Mouse (Mus musculus): ENCODE data around the gene Arl8b. TPM values are rescaled to one million over a fixed set of nuclear protein-coding genes. Genes with fewer than 3 reads are reported as not detected.

Gene Arl8b
- polyA plus RNA-seq, 1 experiment from 2014 or later, result 59.5 TPM

DNA sequence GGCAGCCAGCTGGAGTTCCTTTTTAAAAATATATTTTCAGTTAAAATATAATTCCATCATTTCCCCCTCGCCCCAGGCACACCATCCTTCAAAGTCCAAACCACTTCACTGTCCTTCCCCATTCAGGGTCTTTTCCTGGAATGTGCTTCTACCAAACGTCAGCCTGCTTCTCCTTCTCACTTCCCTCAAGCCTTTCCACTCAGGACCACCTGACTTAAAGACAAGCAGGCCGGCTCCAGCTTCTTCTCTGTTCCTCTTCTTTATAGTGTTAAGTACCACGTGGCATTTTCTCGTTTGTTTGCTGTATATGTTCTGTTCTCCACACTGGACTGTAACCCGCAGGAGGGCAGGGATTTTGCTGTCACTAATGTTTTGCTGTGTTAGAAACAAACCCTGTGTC is 1.0 kb upstream of the Arl8b start:
- ATAC-seq, result no peak
- Histone ChIP-seq H3K9ac (ENCODE audit: low read depth, low read length) (no peak overlapping the region), H3K4me3 (ENCODE audit: low read depth, low read length) (no peak overlapping the region), H3K9me3 (ENCODE audit: control insufficient read depth) (no peaks in the 10 kb centered on the region), H3K27me3 (replicated peaks; ENCODE audit: control insufficient read depth, insufficient read depth, low read length) (no peaks in the 10 kb centered on the region), H3K4me2 (replicated peaks; ENCODE audit: low read depth) (no peak overlapping the region), H3K36me3 (ENCODE audit: control insufficient read depth, insufficient read depth) (no peaks in the 10 kb centered on the region), H3K27ac (ENCODE audit: low read depth, low read length) (no peak overlapping the region), H3K4me1 (replicated peaks; ENCODE audit: control insufficient read depth, insufficient read depth, low read length) (peaks cover 5% of the 10 kb centered on the region; the same call in 1 of the 2 replicates)
- 63% methylated on average over 6 of the region's 6 CpGs for WGBS
- no peak for TF ChIP-seq CTCF (IDR thresholded peaks at IDR 0.05; ENCODE audit: low read depth)

DNA sequence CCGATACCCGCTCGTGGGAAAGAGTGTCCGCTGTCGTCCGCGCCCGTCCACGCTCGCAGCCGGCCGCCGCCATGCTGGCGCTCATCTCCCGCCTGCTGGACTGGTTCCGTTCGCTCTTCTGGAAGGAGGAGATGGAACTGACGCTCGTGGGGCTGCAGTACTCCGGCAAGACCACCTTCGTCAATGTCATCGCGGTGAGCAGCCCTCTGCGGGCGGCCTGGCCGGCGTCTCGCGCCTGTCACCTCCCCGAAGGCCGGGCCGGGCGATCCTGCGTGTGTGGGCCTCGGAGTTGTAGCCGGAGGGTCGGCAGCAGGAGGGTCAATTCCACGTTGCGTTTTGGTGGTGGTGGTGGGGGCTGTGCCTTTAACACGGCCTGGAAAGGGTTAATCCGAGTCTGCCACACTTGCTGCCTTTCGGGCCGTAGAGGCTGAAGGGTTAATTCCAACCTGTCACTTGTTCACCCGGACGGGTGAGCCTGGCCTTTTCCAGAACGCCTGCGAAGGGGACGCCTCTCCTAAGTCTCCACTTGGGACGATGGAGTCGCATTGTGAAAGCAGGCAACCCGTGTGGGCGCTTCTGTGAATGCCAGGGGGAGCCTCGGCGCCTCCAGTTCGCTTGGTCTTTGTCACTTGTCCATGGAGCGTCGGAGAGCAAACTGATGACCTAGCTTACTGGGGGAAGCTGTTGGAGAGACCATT is 434 bp downstream of the Arl8b start:
- TF ChIP-seq CTCF (IDR thresholded peaks at IDR 0.05; ENCODE audit: low read depth), result 0 out of 2 replicates have a peak, but pooled peaks have one; percentile 23
- Histone ChIP-seq H3K4me2 (replicated peaks; ENCODE audit: low read depth) (peak overlapping the region; percentile 75), H3K27ac (ENCODE audit: low read depth, low read length) (peak overlapping the region; percentile 87), H3K4me3 (ENCODE audit: low read depth, low read length) (peak overlapping the region; percentile 100), H3K36me3 (ENCODE audit: control insufficient read depth, insufficient read depth) (no peaks in the 10 kb centered on the region), H3K27me3 (replicated peaks; ENCODE audit: control insufficient read depth, insufficient read depth, low read length) (no peaks in the 10 kb centered on the region), H3K9ac (ENCODE audit: low read depth, low read length) (peak overlapping the region; percentile 94), H3K9me3 (ENCODE audit: control insufficient read depth) (no peaks in the 10 kb centered on the region), H3K4me1 (replicated peaks; ENCODE audit: control insufficient read depth, insufficient read depth, low read length) (peaks cover 5% of the 10 kb centered on the region; the same call in 1 of the 2 replicates)
- WGBS, result under 1% methylated on average over 57 of the region's 57 CpGs
- peak; percentile 42 for ATAC-seq

DNA sequence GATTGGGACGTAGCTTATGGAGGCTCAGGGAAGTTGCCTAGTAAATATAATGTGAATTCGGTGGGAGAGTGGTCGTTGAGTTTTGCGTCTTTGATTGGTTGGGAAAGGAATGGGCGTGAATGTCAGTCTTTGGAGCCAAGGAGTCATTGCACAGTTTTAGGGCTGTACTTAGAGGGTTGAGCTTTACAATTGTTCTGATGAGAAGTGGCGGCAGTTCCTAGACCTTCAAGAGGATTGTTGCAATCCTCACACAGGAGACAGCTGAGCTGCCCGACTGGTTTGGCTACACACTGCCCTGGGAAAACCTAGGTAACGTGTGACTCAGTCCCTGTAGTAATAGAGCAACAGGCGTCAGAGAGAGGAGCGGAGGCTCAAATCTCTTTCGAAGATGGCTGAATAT is 1.2 kb downstream of the Arl8b start:
- Histone ChIP-seq H3K4me2 (replicated peaks; ENCODE audit: low read depth) (peak overlapping the region; percentile 75), H3K9me3 (ENCODE audit: control insufficient read depth) (no peaks in the 10 kb centered on the region), H3K9ac (ENCODE audit: low read depth, low read length) (peak overlapping the region; percentile 94), H3K27ac (ENCODE audit: low read depth, low read length) (no peak overlapping the region; the same call in 1 of the 2 replicates), H3K27me3 (replicated peaks; ENCODE audit: control insufficient read depth, insufficient read depth, low read length) (no peaks in the 10 kb centered on the region), H3K4me3 (ENCODE audit: low read depth, low read length) (peak overlapping the region; percentile 100), H3K36me3 (ENCODE audit: control insufficient read depth, insufficient read depth) (no peaks in the 10 kb centered on the region), H3K4me1 (replicated peaks; ENCODE audit: control insufficient read depth, insufficient read depth, low read length) (peaks cover 5% of the 10 kb centered on the region; the same call in 1 of the 2 replicates)
- TF ChIP-seq CTCF (IDR thresholded peaks at IDR 0.05; ENCODE audit: low read depth), result no peak
- 11% methylated on average over 11 of the region's 11 CpGs for WGBS
- peak; percentile 43; the same call in 1 of the 2 replicates for ATAC-seq

DNA sequence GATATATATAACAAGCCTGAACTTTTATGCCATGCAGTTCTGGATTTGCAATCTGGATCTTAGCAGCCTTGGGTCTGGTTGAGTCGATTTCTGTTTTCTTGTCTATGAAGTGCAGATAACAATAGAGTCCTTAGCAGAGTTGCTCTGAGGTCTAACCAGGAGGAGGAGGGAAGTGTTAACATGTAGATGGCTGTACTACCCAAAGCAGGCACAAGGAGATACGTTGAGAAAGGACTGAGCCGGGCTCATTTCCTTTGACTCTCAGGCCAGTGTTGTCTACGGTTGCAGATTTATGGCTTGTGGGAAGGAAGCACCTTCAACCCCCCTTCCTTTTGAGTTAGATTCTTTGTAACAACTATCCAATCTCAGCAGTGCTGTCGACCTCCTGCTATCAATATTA is 1.9 kb downstream of the Arl8b start:
- 20% methylated on average over 5 of the region's 5 CpGs for WGBS
- H3K9me3 ChIP-seq (ENCODE audit: control insufficient read depth), result no peaks in the 10 kb centered on the region
- peak; percentile 39 for TF ChIP-seq CTCF (IDR thresholded peaks at IDR 0.05; ENCODE audit: low read depth)
- ATAC-seq, result no peak
- no peaks in the 10 kb centered on the region for H3K27me3 ChIP-seq (replicated peaks; ENCODE audit: control insufficient read depth, insufficient read depth, low read length)
- 0 out of 2 replicates have a peak overlapping the region, but pooled peaks have one; percentile 17 for H3K9ac ChIP-seq (ENCODE audit: low read depth, low read length)
- H3K4me2 ChIP-seq (replicated peaks; ENCODE audit: low read depth), result peak overlapping the region; percentile 75
- H3K36me3 ChIP-seq (ENCODE audit: control insufficient read depth, insufficient read depth), result no peaks in the 10 kb centered on the region
- peak overlapping the region; percentile 100 for H3K4me3 ChIP-seq (ENCODE audit: low read depth, low read length)
- H3K4me1 ChIP-seq (replicated peaks; ENCODE audit: control insufficient read depth, insufficient read depth, low read length), result peaks cover 5% of the 10 kb centered on the region; the same call in 1 of the 2 replicates
- H3K27ac ChIP-seq (ENCODE audit: low read depth, low read length), result no peak overlapping the region

DNA sequence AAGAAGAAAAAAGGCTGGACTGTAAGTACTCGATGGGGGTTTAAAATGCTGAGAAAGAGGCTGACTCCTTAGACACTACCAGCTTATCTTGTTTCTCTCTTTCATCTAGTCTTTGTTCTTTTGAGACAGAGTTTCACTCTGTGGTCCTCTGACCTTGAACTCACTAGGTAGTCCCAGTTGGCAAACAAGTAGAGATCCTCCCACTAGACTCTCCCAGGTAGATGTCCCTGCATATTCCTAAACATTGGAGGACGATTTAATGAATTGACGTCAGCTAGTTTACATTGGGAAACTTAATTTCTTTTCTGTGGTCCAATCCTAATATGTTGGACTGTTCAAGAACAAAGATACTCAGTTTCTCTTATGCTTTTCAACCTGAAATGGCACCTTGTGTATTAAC is 2.7 kb downstream of the Arl8b start:
- no peaks in the 10 kb centered on the region for H3K36me3 ChIP-seq (ENCODE audit: control insufficient read depth, insufficient read depth)
- peak overlapping the region; percentile 75; the same call in 1 of the 2 replicates for H3K4me2 ChIP-seq (replicated peaks; ENCODE audit: low read depth)
- no peaks in the 10 kb centered on the region for H3K9me3 ChIP-seq (ENCODE audit: control insufficient read depth)
- H3K27ac ChIP-seq (ENCODE audit: low read depth, low read length), result no peak overlapping the region
- 58% methylated on average over 3 of the region's 3 CpGs for WGBS
- H3K9ac ChIP-seq (ENCODE audit: low read depth, low read length), result no peak overlapping the region
- peaks cover 5% of the 10 kb centered on the region; the same call in 1 of the 2 replicates for H3K4me1 ChIP-seq (replicated peaks; ENCODE audit: control insufficient read depth, insufficient read depth, low read length)
- H3K27me3 ChIP-seq (replicated peaks; ENCODE audit: control insufficient read depth, insufficient read depth, low read length), result no peaks in the 10 kb centered on the region
- TF ChIP-seq CTCF (IDR thresholded peaks at IDR 0.05; ENCODE audit: low read depth), result no peak
- no peak overlapping the region for H3K4me3 ChIP-seq (ENCODE audit: low read depth, low read length)
- ATAC-seq, result no peak

DNA sequence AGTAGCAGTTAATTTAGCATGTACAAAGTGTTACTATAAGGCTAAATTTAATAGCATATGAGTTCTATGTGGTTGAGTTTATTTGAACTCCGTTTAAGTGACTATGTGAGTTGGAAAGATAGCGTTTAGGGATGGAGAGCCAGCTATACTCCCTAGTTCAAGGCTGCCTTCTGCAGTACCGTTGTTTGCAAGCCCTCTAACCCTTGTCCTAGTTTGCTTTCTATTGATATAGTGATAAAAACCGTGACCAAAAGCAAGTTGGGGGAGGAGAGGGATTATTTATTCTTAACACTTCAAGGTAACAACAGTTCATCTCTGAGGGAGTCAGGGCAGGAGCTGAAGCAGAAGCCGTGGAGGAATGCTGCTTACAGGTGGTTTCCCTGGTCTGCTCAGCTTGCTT is 8.6 kb downstream of the Arl8b start:
- WGBS, result 50% methylated on average over 5 of the region's 5 CpGs
- no peak for ATAC-seq
- Histone ChIP-seq H3K27me3 (replicated peaks; ENCODE audit: control insufficient read depth, insufficient read depth, low read length) (no peaks in the 10 kb centered on the region), H3K36me3 (ENCODE audit: control insufficient read depth, insufficient read depth) (no peaks in the 10 kb centered on the region), H3K27ac (ENCODE audit: low read depth, low read length) (no peak overlapping the region), H3K4me2 (replicated peaks; ENCODE audit: low read depth) (no peak overlapping the region), H3K9ac (ENCODE audit: low read depth, low read length) (no peak overlapping the region), H3K4me1 (replicated peaks; ENCODE audit: control insufficient read depth, insufficient read depth, low read length) (0 out of 2 replicates have a peak, but pooled peaks cover 3% of the 10 kb centered on the region), H3K4me3 (ENCODE audit: low read depth, low read length) (no peak overlapping the region), H3K9me3 (ENCODE audit: control insufficient read depth) (no peaks in the 10 kb centered on the region)
- no peak for TF ChIP-seq CTCF (IDR thresholded peaks at IDR 0.05; ENCODE audit: low read depth)
